ENCODE assay signal across 8 mouse cellular contexts in the genomic region with DNA sequence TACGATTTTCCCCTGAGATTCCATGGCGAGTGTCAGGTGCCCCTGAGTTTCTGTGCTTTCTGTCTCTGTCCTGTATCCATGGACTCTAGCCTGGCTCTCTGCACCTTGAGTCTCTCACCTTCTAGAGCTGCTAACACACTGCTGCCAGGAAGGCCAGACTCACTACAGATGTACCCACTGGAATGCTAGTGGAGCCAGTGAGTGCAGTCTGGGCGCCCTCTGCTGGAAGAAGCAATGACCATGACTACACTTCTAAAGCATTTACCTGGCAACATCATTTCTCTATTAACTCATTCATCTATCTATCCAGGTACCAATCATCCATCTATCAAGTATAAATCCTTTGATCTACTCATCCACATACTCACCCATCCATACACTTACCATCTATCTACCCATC. TPM values are rescaled to one million over a fixed set of nuclear protein-coding genes. Genes with fewer than 3 reads are reported as not detected.
DNase-seq lines count a peak whose midpoint lies in the region; ATAC-seq and TF ChIP-seq lines count a peak whose summit lies in the region.

No protein-coding gene starts in this region.

- no peaks in the 10 kb centered on the region for H3K9me3 ChIP-seq in CH12.LX (replicated peaks; ENCODE audit: low read length)
- no peaks in the 10 kb centered on the region for H3K9me3 ChIP-seq in embryonic facial prominence, embryonic 15.5 days (replicated peaks)
- H3K9me3 ChIP-seq in heart, postnatal 0 days (replicated peaks; ENCODE audit: control insufficient read depth, low read length), result no peaks in the 10 kb centered on the region
- no peaks in the 10 kb centered on the region for H3K9me3 ChIP-seq in liver, postnatal 0 days (ENCODE audit: low read length)

- H3K4me2 ChIP-seq in CH12.LX (ENCODE audit: insufficient read depth, low read depth, poor library complexity, severe bottlenecking), result no peak overlapping the region
- H3K4me2 ChIP-seq in embryonic facial prominence, embryonic 15.5 days (replicated peaks), result no peak overlapping the region
- no peak overlapping the region for H3K4me2 ChIP-seq in heart, postnatal 0 days (ENCODE audit: low read depth, low read length)
- H3K4me2 ChIP-seq in liver, postnatal 0 days (ENCODE audit: low read depth, low read length), result no peak overlapping the region

- H3K79me2 ChIP-seq in CH12.LX (replicated peaks; ENCODE audit: control insufficient read depth, extremely low read depth, insufficient read depth, poor library complexity, severe bottlenecking), result no peaks in the 10 kb centered on the region

- peak; percentile 98 for TF ChIP-seq RAD21 in CH12.LX (IDR thresholded peaks at IDR 0.05; ENCODE audit: low read depth, low read length)

- H3K4me3 ChIP-seq in CH12.LX (replicated peaks in 1 of 3; ENCODE audit: low read depth in 2 of 3, low read length in 2 of 3, poor library complexity in 1 of 3), result no peak overlapping the region
- no peak overlapping the region for H3K4me3 ChIP-seq in bone marrow macrophage, adult 2 months (ENCODE audit: insufficient read depth, low read length)
- no peak overlapping the region for H3K4me3 ChIP-seq in embryonic facial prominence, embryonic 15.5 days (replicated peaks)
- no peak overlapping the region for H3K4me3 ChIP-seq in heart, postnatal 0 days (ENCODE audit: low read depth, low read length)
- H3K4me3 ChIP-seq in liver, postnatal 0 days (ENCODE audit: low read depth, low read length), result no peak overlapping the region

- no peaks in the 10 kb centered on the region for H3K27me3 ChIP-seq in CH12.LX (replicated peaks)
- H3K27me3 ChIP-seq in embryonic facial prominence, embryonic 15.5 days, result no peaks in the 10 kb centered on the region; the same call in 1 of the 2 replicates
- peaks cover 3% of the 10 kb centered on the region; the same call in 1 of the 2 replicates for H3K27me3 ChIP-seq in heart, postnatal 0 days (ENCODE audit: control insufficient read depth, insufficient read depth, low read length)
- H3K27me3 ChIP-seq in liver, postnatal 0 days (ENCODE audit: insufficient read depth, low read length), result no peaks in the 10 kb centered on the region

- in situ Hi-C loops in CH12.LX (cut with MboI; ENCODE audit: low pct_ligation_motif_present, low pct_unique_long_range_greater_than_20kb, low sequenced_read_pairs), result loop anchor here (5.0 to 25.0 kb wide), 2 partner anchors 78 to 268 kb away; no protein-coding TSS in a partner anchor

- peak; percentile 63; the same call in 1 of the 2 replicates for ATAC-seq in embryonic facial prominence, embryonic 15.5 days (ENCODE audit: insufficient number of reproducible peaks, low FRiP score, low TSS enrichment, low read depth)
- ATAC-seq in heart, postnatal 0 days (ENCODE audit: insufficient read depth, low read depth), result peak; percentile 62
- ATAC-seq in liver, postnatal 0 days, result peak; percentile 49; the same call in 1 of the 2 replicates

- no peak overlapping the region for H3K9ac ChIP-seq in CH12.LX (ENCODE audit: insufficient read depth, low read depth)
- H3K9ac ChIP-seq in embryonic facial prominence, embryonic 15.5 days, result no peak overlapping the region
- H3K9ac ChIP-seq in heart, postnatal 0 days (replicated peaks; ENCODE audit: low read depth, low read length), result no peak overlapping the region
- no peak overlapping the region for H3K9ac ChIP-seq in liver, postnatal 0 days (replicated peaks)

- dilution Hi-C loops in CH12.LX (cut with MboI; ENCODE audit: extremely low pct_ligation_motif_present, extremely low pct_unique_long_range_greater_than_20kb, low sequenced_read_pairs), result no loop called here

- no peak for TF ChIP-seq POLR2A in CH12.LX (IDR thresholded peaks at IDR 0.05; ENCODE audit: low read depth, low read length)
- TF ChIP-seq POLR2A in bone marrow macrophage, adult 2 months (IDR thresholded peaks at IDR 0.05; ENCODE audit: borderline replicate concordance, low read depth, low read length), result no peak

- TF ChIP-seq EP300 in CH12.LX (IDR thresholded peaks at IDR 0.05; ENCODE audit: low read length), result no peak
- TF ChIP-seq EP300 in heart, postnatal 0 days (IDR thresholded peaks at IDR 0.05; ENCODE audit: low read depth), result no peak
- no peak for TF ChIP-seq EP300 in liver, postnatal 0 days (IDR thresholded peaks at IDR 0.05; ENCODE audit: low read depth)

- no peak overlapping the region for H3K27ac ChIP-seq in CH12.LX (ENCODE audit: insufficient read depth, low read depth)
- no peak overlapping the region for H3K27ac ChIP-seq in bone marrow macrophage, adult 2 months (ENCODE audit: insufficient read depth, low read depth, low read length)
- no peak overlapping the region for H3K27ac ChIP-seq in embryonic facial prominence, embryonic 15.5 days (replicated peaks)
- no peak overlapping the region for H3K27ac ChIP-seq in heart, postnatal 0 days (ENCODE audit: low read depth)
- H3K27ac ChIP-seq in liver, postnatal 0 days (ENCODE audit: low read depth), result no peak overlapping the region

- peak; percentile 65 for DNase-seq in CH12.LX (ENCODE audit: extremely low read depth)
- peak; percentile 65 for DNase-seq in heart, postnatal 0 days (ENCODE audit: low spot score)
- DNase-seq in kidney, postnatal 14 days, result peak; percentile 72
- DNase-seq in liver, postnatal 0 days, result peak; percentile 78
- peak; percentile 26 for DNase-seq in retina, adult 2 months (ENCODE audit: low read depth, low spot score)
- peak; percentile 80 for DNase-seq in urinary bladder, postnatal 14 days (ENCODE audit: low spot score)

- H3K36me3 ChIP-seq in CH12.LX (replicated peaks in 1 of 2; ENCODE audit: control insufficient read depth in 1 of 2, insufficient read depth in 1 of 2, low read length in 1 of 2), result no peaks in the 10 kb centered on the region
- H3K36me3 ChIP-seq in embryonic facial prominence, embryonic 15.5 days, result no peaks in the 10 kb centered on the region
- H3K36me3 ChIP-seq in heart, postnatal 0 days (replicated peaks; ENCODE audit: control insufficient read depth, insufficient read depth, low read length), result no peaks in the 10 kb centered on the region
- no peaks in the 10 kb centered on the region for H3K36me3 ChIP-seq in liver, postnatal 0 days (replicated peaks; ENCODE audit: insufficient read depth, low read length)

- WGBS in embryonic facial prominence, embryonic 15.5 days, result 17% methylated on average over 3 of the region's 3 CpGs
- 40% methylated on average over 3 of the region's 3 CpGs for WGBS in heart, postnatal 0 days
- WGBS in liver, postnatal 0 days (ENCODE audit: insufficient replicate concordance), result 48% methylated on average over 3 of the region's 3 CpGs

- peaks cover 5 to 14% of the 10 kb centered on the region in 2 experiments; a peak in 3 of 4 replicates for H3K4me1 ChIP-seq in CH12.LX (ENCODE audit: control insufficient read depth in 1 of 2, insufficient read depth in 2 of 2)
- H3K4me1 ChIP-seq in bone marrow macrophage, adult 2 months (ENCODE audit: control insufficient read depth, insufficient read depth, low read length), result peaks cover 22% of the 10 kb centered on the region
- H3K4me1 ChIP-seq in embryonic facial prominence, embryonic 15.5 days, result no peaks in the 10 kb centered on the region
- no peaks in the 10 kb centered on the region for H3K4me1 ChIP-seq in heart, postnatal 0 days (ENCODE audit: control insufficient read depth, insufficient read depth)
- no peaks in the 10 kb centered on the region for H3K4me1 ChIP-seq in liver, postnatal 0 days (ENCODE audit: insufficient read depth)

- peak; percentile 49 to 98; a peak in 3 of 4 replicates for TF ChIP-seq CTCF in CH12.LX (conservative IDR thresholded peaks at IDR 0.05 in 1 of 2, IDR thresholded peaks at IDR 0.05 in 1 of 2; ENCODE audit: low read depth in 2 of 2, low read length in 2 of 2)
- peak; percentile 86 for TF ChIP-seq CTCF in bone marrow macrophage, adult 2 months (IDR thresholded peaks at IDR 0.05; ENCODE audit: low read depth, low read length)
- TF ChIP-seq CTCF in heart, postnatal 0 days (IDR thresholded peaks at IDR 0.05; ENCODE audit: low read depth), result peak; percentile 93
- TF ChIP-seq CTCF in liver, postnatal 0 days (IDR thresholded peaks at IDR 0.05; ENCODE audit: low read depth), result peak; percentile 91

TF ChIP-seq in CH12.LX, 34 proteins besides CTCF, POLR2A, EP300 and RAD21 (continues in another document):
- TF ChIP-seq GABPA (IDR thresholded peaks at IDR 0.05; ENCODE audit: insufficient replicate concordance, low read depth, low read length) (no peak), ZKSCAN1 (IDR thresholded peaks at IDR 0.05; ENCODE audit: borderline replicate concordance, low read depth, low read length) (no peak), SIN3A (IDR thresholded peaks at IDR 0.05; ENCODE audit: low read length) (no peak), JUND (conservative IDR thresholded peaks at IDR 0.05; ENCODE audit: low read depth, low read length) (0 out of 2 replicates have a peak, but pooled peaks have one; percentile 15), TBP (conservative IDR thresholded peaks at IDR 0.05; ENCODE audit: low read depth, low read length) (no peak), TCF12 (IDR thresholded peaks at IDR 0.05; ENCODE audit: low read depth, low read length) (no peak), E2F4 (IDR thresholded peaks at IDR 0.05; ENCODE audit: insufficient replicate concordance, low read depth, low read length) (no peak), MAZ (IDR thresholded peaks at IDR 0.05; ENCODE audit: low read depth, low read length) (no peak), SMC3 (IDR thresholded peaks at IDR 0.05; ENCODE audit: low read depth, low read length) (peak; percentile 97)

RNA-seq across cellular contexts. Expression of a gene that starts 9.4 kb away (rescaled TPM):
- not detected in 2 replicates for total RNA-seq in CH12.LX (2012; rRNA removed)
- not detected in 2 replicates for total RNA-seq in CH12.LX (2014; rRNA removed)
- not detected in 2 replicates for polyA plus RNA-seq in CH12.LX (2012; ENCODE audit: insufficient read length, low read depth)
- polyA plus RNA-seq in bone marrow macrophage, adult 2 months (2012; ENCODE audit: insufficient read depth, insufficient read length, missing spikeins), result not detected in 2 replicates
- polyA plus RNA-seq in embryonic facial prominence, embryonic 15.5 days (2015; fragmentation: Nextera tagmentation; extraction: Ambion mirVana), result 0.11 TPM in 1 of 2 replicates, not detected in the other
- total RNA-seq in heart, postnatal 0 days (2014; rRNA removed; ENCODE audit: low replicate concordance), result not detected in 2 replicates
- polyA plus RNA-seq in heart, postnatal 0 days (2015; fragmentation: Nextera tagmentation; extraction: Ambion mirVana), result 0.08 TPM in 2 replicates
- polyA plus RNA-seq in liver, postnatal 0 days (2015; fragmentation: Nextera tagmentation; extraction: Ambion mirVana), result not detected in 2 replicates

RNA-seq across cellular contexts. Expression of a gene that starts 58.3 kb away (rescaled TPM):
- total RNA-seq in CH12.LX (2012; rRNA removed), result 5.3 and 5.4 TPM in 2 replicates
- 1.6 and 2.3 TPM in 2 replicates for total RNA-seq in CH12.LX (2014; rRNA removed)
- polyA plus RNA-seq in CH12.LX (2012; ENCODE audit: insufficient read length, low read depth), result 18.0 and 23.7 TPM in 2 replicates
- polyA plus RNA-seq in bone marrow macrophage, adult 2 months (2012; ENCODE audit: insufficient read depth, insufficient read length, missing spikeins), result 0.83 and 1.0 TPM in 2 replicates
- 7.3 and 8.1 TPM in 2 replicates for polyA plus RNA-seq in embryonic facial prominence, embryonic 15.5 days (2015; fragmentation: Nextera tagmentation; extraction: Ambion mirVana)
- total RNA-seq in heart, postnatal 0 days (2014; rRNA removed; ENCODE audit: low replicate concordance), result 10.3 and 11.4 TPM in 2 replicates
- polyA plus RNA-seq in heart, postnatal 0 days (2015; fragmentation: Nextera tagmentation; extraction: Ambion mirVana), result 4.6 and 5.7 TPM in 2 replicates
- 6.1 and 6.2 TPM in 2 replicates for polyA plus RNA-seq in liver, postnatal 0 days (2015; fragmentation: Nextera tagmentation; extraction: Ambion mirVana)

Comparison
In these comparisons a context has a peak if more than half of its experiments do, and no peak if none do; other contexts are left out.
1. DNase-seq: peak in every context shown above with its lines; median percentile 80 in urinary bladder, postnatal 14 days; 78 in liver, postnatal 0 days; 72 in kidney, postnatal 14 days; 65 in CH12.LX; 65 in heart, postnatal 0 days; 26 in retina, adult 2 months.